Mouse (Mus musculus): Measurements from ENCODE around the gene Col9a2. TPM values are rescaled to one million over a fixed set of nuclear protein-coding genes. Genes with fewer than 3 reads are reported as not detected.

Gene Col9a2
- total RNA-seq (2021), result 1 to 10 TPM; 7.1 to 7.3 TPM

DNA sequence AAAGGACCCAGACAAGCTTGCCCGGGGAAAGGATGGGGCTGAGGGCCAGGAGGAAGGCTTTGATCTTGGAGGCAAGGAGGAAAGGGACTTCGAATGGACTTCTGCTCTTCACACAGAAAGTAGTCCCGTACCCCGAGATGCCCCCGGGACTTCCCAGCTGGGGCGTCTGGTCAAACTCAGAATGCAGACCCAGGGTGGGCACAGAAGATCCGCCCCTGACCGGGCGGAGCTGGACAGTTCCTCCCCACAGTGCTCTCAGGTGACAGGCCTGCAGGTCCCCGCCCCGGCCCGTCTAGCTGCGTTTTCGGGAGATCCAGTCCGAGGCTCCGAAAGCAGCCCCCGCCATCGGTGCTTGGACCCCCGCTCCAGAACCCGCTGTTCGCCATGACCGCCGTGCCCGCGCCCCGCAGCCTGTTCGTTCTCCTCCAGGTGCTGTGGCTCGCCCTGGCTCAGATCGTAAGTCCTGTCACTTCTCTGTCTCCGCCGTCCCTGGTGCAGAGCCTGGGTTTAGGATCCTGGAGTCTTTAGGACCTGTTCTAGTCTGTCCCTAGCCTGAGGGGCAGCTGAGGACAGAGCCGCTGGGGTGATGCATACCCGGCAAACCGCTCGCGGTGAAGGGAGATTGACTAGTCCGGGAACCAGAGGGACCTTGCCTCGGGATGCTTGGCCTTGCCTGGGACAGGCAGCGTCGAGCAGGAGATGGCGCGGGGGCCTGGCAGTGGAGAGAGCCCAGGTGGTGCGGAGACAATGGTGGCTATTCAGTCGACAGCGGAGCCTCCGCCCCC is at the start of gene Col9a2:
TSS of gene Col9a2 (plus strand) at position 55 of the 785 bp plus-strand sequence.
- DNase-seq (ENCODE audit: low spot score in 2 of 2), result peak in 1 of 2 experiments; percentile 15
- intact Hi-C loops (cut with DNase I), result loop anchor here (10.0 kb wide), 1 partner anchor 185 kb away; no protein-coding TSS in a partner anchor

DNA sequence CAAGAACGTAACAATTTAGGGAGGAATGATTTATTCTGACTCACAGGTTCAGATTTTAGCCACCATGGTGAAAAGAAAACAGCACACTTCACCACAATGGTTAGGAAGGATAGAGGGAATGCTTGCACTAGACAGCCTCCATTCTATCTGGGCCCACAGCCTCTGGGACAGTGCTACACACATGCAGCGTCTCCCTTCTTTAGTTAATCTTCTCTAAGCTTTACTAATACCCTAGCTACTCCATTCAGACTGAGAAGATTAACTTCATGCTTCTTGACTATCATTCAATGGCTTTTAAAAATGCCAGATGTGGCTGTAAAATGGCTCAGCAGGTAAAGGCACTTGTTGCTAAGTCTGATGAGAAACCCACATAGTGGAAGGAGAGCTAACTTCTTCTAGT is 46.9 kb upstream of the Col9a2 start:
- intact Hi-C loops (cut with DNase I), result no loop called here
- DNase-seq (ENCODE audit: low spot score in 2 of 2), result no peak

DNA sequence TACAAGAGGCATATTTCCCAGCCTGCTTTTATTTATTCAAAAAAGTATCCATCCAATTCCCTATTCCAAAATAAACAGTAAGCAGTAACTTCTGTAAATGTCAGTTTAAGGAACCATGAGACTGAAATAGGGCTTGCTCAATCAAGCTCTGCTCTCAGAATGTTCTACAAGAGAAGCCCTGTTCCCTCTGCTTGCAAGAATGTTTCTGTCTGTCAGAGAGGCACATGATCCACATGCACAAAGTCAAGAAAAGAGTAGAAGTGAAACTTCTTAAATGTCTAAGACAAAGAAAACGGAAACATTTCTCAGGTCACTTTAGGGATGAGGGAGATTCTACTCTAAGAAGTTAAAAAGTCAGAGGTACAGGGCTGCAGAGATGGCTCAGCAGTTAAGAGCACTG is 46.2 kb upstream of the Col9a2 start:
- intact Hi-C loops (cut with DNase I), result no loop called here
- no peak for DNase-seq (ENCODE audit: low spot score in 2 of 2)

DNA sequence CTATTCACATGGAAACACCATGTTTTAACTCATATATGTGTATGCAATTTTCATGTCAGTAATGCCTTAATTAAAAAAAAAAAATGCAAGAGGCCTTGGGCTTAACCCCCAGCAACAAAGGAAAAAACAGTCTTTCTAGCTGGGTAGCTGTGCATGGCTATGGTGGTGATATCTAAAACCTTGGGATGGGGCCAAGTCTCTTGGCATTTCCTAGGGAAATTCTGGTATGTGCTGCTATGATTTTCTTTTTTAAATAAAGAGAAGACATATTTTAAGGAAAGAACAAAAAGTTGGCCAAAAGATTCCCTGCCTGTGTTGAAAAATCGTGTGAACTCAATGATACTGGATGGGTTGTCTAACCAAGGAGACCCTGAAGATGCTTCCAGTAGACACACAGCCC is 43.3 kb upstream of the Col9a2 start:
- no peak for DNase-seq (ENCODE audit: low spot score in 2 of 2)
- intact Hi-C loops (cut with DNase I), result no loop called here

DNA sequence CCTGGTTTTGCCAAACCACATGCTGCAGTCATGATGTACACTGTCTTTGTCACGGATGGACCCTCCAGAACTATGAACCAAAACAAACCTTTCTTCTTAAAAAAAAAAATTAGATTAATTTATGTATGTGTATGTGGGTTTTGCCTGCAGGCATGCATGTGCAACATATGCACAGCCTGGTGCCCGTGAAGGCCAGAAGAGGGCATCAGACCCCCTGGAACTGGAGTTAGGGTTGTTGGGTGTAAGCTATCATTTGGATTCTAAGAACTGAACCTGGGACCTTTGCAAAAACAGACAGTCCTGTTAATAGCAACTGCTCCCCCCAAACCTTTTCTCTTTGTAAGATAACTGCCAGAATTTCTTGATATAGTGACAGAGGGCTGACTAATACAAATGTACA is 38.1 kb upstream of the Col9a2 start:
- no peak for DNase-seq (ENCODE audit: low spot score in 2 of 2)
- intact Hi-C loops (cut with DNase I), result no loop called here

DNA sequence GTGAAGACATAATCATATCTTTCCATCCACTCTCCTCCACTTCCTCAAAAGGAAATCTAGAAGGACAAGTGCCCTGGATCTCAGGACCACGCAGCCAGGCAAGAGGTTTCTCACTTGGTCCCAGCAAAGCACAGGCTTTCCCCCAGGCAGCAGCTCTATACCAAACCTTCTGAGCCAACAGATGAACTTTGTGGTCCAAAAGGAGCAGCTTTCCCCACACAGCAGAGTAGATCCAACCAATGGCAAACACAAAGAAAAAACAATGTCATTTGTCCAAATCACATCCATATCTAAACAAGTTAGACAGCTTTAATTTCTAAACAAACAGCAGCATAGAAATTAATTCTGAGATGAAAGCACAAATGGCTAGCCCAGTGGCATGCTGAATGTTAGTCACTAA is 37.5 kb upstream of the Col9a2 start:
- intact Hi-C loops (cut with DNase I), result no loop called here
- no peak for DNase-seq (ENCODE audit: low spot score in 2 of 2)

DNA sequence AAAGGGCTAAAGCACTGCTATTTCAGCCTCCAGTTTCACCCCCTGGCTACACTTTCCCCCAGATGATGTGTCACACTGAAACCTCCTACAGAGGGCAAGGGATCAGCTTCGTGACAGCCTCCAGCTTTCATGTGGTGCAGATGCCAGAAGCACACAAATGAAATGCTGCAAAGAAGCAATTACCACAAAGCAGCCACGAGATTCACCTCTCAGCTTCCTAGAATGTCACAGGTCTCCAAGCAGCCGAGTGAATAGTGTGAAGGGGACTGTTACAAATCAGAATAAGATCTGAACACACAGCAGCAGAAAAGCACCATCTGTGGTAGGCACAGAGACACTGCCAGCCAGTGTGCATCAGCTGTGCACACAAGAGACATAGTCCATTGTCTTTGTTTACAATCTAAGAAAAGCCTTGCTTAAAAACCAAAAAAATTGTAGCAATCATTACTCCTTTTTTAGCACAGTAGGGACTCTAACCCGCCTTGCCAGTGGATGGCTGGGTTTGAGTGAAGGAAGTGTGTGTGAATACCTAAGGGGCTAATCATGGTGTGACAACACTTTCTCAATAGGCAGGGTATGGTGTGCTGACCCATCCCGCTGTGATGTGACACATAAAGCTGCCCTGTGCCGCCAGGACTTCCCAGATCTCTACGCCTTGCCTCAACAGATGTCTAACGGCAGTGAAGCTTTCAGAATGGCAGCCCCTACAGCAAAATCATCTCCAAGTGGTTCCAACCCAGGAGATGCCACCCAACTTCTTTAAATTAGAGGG is 36.6 kb upstream of the Col9a2 start:
- intact Hi-C loops (cut with DNase I), result no loop called here
- no peak for DNase-seq (ENCODE audit: low spot score in 2 of 2)

DNA sequence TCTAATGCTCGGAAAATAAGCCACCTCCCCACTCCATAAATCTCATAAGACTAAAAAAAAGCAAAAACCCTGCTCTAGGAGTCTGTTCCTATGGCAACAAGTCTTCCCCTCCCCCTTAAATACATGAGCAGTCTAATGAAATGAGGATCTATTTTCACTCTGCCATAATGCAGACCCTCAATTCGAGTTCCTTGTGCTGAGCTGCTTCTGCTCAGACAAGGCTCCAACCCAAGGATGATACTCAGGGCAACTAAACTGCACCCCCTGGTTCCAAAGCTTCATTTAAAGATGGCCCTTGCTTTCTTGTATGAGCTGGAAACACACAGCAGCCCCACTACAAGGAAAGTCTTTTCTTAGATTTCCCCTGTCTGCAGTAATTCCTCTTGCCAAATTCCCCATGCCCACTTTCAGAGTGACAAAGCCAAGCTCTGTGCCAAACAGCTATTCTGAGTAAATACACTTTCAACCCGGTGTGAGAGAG is 35.5 kb upstream of the Col9a2 start:
- intact Hi-C loops (cut with DNase I), result no loop called here
- no peak for DNase-seq (ENCODE audit: low spot score in 2 of 2)

DNA sequence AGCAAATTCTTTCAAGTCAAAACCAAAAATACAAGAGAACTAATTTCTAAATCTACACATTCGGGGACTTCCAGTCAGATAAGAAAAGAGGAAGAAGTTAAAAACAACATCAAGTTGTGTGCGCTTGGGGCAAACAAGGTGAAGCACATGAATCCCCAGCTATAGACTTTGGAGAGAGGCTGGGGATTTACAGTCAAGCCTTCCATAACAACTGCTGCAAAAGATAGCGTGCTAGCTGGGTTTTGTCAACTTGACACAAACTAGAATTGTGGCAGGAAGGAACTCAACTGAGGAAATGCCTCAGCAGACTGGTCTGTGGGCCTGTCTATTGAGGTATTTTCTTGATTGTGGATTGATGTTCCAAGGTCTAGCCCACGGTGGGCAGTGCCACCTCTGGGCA is 34.5 kb upstream of the Col9a2 start:
- intact Hi-C loops (cut with DNase I), result no loop called here
- DNase-seq (ENCODE audit: low spot score in 2 of 2), result no peak

DNA sequence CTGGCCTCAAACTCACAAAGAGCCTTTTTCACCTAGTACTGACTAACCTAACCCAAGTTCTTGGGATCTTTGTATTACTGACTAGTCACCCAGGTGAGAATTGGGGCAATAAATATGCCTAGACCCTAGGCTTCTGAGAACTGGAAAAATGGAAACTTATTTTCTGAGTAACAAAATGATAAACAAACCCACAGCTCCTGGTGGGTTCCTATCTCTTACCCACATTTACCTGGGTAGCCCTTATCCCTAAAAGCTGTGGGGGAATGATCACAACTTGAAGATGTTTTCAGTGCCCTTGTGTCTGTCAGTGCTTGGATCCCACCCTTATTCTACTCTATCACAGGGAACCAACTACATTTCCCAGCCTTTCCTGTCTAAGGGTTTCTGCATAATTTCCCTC is 32.2 kb upstream of the Col9a2 start:
- intact Hi-C loops (cut with DNase I), result no loop called here
- no peak for DNase-seq (ENCODE audit: low spot score in 2 of 2)

DNA sequence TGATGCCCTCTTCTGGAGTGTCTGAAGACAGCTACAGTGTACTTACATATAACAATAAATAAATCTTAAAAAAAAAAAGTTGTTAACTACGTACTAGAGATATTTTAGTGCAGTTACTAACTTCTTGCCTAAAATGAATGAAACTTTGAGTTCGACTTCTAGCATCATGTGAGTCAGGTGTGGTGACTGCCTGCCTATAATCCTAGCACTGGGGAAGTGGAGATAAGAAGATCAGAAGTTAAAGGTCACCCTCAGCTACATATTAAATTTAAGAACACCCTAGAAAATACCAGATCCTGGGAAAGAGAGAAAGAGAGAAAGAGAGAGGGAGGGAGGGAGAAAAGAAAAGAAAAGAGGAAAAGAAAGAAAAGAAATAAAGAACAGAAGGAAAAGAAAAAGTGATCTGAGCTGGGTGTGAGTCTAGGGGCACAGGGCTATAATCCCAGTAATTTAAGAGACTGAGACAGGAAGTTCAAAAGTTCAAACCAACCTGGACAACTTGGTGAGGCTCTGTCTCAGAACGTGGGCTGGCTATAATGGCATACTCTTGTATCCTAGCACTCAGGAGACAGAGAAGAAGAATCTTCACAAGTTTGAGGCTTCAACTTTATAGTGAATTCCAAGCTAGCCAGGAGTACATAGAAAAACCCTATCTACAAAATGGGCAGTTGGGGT is 31.0 kb upstream of the Col9a2 start:
- no peak for DNase-seq (ENCODE audit: low spot score in 2 of 2)
- intact Hi-C loops (cut with DNase I), result no loop called here

DNA sequence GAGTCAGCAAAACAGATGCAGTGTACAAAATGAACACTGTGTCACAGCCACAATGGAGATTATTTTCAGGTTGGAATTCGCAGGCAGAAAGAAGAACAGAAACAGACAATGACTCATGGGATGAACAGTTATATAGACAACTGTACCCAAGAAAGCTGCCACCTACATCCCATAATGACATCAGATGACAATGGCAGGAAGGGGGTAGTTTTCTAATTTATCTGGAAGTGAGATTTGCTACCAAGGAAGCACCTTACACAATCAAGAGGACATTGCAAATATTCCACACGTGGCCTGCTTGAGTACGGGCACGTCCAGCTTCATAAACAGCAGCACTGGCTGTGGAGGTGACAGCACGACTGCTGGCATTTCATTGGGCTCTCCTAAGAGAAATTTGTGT is 30.0 kb upstream of the Col9a2 start:
- peak in 1 of 2 experiments; percentile 35 for DNase-seq (ENCODE audit: low spot score in 2 of 2)
- intact Hi-C loops (cut with DNase I), result no loop called here

DNA sequence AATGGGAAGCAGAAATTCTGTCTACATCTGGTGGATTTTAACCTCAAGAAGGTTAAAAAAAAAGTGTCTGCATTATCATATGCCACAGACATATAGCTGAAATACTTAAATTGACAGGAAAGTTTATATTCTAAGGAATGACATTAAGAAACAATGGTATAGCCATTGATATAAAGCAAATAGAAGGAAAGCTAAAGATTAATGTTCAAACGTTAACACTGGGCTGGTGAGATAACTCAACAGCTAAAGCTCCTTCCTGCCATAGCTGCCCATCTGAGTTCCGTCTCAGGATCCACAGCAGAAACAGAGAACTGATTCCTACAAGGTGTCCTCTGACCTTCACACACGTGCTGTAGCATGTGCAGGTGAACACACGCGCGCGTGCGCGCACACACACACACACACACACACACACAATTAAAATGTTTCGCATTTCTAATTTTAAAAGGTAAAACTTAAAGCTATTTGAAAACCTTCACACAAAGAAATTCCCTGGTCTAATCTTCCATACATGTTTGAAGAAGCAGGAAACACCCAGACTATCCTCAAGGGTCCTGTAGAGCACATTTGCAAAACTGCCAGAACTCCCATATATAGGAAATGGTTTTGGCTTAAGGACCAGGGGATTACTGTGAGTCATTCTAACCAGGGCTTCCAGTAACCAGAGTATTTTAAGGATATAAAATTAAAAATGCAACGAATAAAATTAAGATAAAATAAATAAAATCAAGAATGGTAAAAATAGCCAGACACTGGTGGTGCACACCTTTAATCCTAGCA is 28.2 kb upstream of the Col9a2 start:
- intact Hi-C loops (cut with DNase I), result no loop called here

DNA sequence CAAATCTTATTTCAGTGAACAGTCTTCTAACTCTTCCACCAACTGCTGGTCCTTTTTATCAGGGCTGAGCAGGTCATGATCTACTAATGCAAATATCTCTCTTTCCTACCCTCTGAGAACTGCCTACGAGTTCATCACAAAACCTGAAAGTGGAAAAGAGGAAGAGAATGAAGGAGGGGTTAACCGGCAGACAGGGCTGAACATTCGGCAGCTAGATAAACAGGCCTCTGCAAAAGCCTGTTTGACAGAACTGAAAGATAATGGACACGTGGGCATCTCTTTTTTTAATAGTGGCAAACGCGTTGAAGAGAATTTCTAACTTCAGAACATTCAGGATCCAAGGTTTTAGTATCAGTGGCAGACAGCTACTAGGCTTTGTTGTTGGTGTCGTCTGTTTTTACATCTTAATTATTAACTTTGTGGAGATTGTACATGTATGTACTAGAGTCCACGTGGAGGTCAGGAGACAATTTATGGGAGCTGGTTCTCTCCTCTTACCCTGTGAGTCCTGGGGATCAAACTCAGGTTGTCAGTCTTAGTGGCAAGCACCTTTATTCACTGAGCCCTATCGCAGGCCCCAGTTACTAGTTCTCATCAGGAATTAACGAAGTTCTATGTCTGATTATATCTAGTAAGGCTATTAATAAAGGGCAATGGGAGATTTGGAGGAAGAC is 24.5 kb upstream of the Col9a2 start:
- intact Hi-C loops (cut with DNase I), result no loop called here
- DNase-seq (ENCODE audit: low spot score in 2 of 2), result no peak

More for the DNA sequence above, 28.2 kb upstream of the Col9a2 start:
- no peak for DNase-seq (ENCODE audit: low spot score in 2 of 2)

DNA sequence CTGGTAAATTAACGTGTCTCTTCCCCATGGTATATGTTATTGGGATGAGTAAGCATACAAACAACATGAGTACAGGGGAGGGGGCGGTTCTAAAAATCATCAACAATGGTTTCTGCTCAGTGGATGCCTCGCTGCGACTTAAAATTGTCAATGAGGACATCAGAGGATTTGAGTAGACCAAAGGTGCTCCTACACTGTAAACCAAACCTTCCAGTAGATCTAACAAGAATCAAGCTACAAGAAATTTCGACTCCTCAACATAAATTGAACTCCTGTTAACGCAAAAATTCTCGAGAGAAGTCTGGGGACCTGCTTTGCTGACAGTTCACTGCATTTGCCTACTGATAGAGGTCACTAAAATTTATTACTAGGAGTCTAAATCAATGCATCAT is 23.9 kb upstream of the Col9a2 start:
- no peak for DNase-seq (ENCODE audit: low spot score in 2 of 2)
- intact Hi-C loops (cut with DNase I), result no loop called here

DNA sequence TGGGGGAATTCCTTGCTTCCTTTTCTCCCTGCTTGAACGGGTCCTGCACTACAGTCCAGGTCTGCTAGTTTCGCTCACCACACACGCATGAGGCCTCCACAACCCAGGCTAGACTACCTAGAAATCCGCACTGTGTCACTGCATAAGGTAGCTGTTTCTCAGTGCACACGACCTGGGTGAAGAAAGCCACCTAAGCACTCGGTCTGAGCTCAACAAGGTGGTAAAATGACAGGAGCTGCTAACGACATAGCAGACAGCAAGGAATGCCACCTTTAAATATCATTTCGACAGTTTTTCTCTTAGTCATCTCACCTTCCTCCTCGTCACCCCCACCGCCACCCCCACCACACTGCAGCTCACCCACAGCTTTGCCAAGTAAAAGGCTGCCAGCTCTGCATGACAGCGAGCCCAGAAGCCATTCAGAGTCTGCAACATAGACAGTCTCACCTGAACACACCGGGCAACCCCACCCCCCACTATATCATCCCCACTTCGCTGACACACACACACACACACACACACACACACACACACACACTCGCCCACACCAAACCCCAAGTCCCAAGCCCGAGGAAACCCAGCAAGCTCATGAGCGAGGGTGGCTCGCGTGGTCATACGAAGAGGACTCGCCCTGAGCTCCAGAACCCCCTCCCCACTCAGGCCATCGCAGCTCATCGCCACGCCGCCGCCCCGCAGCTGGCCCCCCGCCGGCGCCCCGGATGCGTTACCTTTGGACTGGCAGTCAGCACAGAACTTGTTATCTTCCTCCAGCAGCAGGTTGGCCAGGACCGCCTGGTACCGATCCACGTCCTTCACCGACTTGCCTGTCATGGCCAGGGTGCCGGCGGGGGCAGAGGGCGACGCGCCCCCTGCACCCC is 22.9 kb upstream of the Col9a2 start:
- peak; percentile 44 to 52 for DNase-seq (ENCODE audit: low spot score in 2 of 2)
- intact Hi-C loops (cut with DNase I), result loop anchor here (1.0 kb wide), 1 partner anchor 30 kb away; no protein-coding TSS in a partner anchor

DNA sequence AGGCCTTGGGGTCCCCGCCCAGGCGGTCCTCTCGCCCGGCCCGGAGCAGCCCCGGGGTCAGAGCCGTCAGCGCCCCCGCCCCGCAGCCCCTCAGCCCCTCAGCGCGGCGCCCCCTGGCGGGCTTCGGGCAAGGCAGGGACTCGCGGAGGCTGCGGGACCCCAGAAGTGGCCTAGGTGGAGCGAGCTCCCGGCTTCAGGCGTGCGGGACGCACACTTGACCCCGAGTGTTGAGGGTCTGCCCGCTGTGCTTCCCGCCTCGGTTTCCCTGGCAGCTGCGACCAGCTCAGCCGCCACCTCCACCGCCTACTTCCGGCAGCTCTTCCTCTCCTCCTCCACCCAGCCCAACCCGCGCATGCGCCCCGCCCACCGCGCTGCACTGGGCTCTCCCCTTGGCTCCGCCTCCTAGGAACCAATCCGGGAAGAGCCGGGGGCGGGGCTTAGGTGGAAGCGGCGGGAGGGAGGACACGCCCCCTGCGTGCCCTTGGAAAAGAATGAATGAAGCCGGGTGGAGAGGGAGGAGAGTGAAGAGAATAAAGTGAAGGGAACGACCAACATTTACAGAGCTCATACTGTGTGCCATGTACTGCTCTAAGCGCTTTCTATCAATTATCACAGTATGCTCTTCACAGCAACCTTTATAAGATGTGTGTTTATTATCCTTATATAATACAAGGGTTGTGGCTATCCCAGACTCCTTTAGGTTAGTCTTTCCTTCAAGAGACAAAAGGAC is 22.1 kb upstream of the Col9a2 start, which contains the start of gene Smap2:
TSS of gene Smap2 (minus strand) at position 320 of the 730 bp plus-strand sequence.
- DNase-seq (ENCODE audit: low spot score in 2 of 2), result peak; percentile 97 to 99
- intact Hi-C loops (cut with DNase I), result loop anchor here (1.0 kb wide), 1 partner anchor 31 kb away; no protein-coding TSS in a partner anchor
